Mouse (Mus musculus): ENCODE measurements around the gene Klhdc10. TPM values are rescaled to one million over a fixed set of nuclear protein-coding genes. Genes with fewer than 3 reads are reported as not detected.

Gene Klhdc10
- total RNA-seq, 2 experiments from 2014 or later, result 73.6 to 86.9 TPM

- DNase-seq (ENCODE audit: low spot score in 2 of 2), result no peak
Observed at GRCm38 (mm10) chr6:30400716-30401115, 952 bp upstream of the Klhdc10 start.

DNA sequence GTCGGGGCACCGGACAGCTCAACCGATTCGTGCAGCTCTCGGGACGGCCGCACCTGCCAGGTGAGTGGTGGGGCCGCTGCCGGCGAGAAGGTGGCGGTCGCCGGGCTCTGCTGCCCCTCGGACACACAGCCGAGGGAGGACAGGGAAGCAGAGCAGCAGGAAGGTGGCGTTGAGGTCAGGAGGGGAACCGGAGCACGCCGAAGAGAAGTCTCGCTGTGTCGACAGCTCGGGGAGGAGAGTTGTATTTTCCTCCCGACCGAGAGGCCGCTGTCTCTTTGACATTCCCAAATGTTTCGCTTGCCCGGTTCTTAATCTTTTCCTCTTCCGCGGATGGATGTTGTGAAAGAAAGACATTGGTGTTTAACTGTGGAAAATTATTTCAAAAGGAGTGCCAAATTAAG, 423 bp downstream of the Klhdc10 start:
- no peak for DNase-seq (ENCODE audit: low spot score in 2 of 2)

DNA sequence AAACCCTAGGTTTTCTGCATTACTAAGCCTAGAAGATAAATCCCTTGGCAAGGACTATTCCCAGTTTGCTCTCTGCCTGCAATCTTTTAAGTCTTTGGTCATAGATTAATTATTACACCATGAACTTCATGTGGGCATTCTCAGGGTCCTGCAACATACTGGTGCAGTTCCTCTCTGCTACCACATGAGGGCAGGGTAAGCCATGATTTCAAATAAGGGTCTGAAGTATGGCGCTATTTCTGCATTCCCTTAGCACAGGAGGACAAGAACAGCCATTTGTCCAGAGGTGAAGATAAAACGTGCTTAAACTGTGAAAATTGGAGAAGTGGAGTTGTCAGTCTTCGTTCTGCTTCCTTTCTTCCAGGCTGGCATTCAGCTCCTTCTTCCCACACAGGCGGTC, 1.8 kb downstream of the Klhdc10 start:
- peak in 1 of 2 experiments; percentile 31 for DNase-seq (ENCODE audit: low spot score in 2 of 2)

- DNase-seq (ENCODE audit: low spot score in 2 of 2), result no peak
Observed at GRCm38 (mm10) chr6:30404671-30405070, 3.0 kb downstream of the Klhdc10 start.

GRCm38 (mm10) chr6:30408276-30408675, 6.6 kb downstream of the Klhdc10 start:
- DNase-seq (ENCODE audit: low spot score in 2 of 2), result no peak

- DNase-seq (ENCODE audit: low spot score in 2 of 2), result no peak
Observed at GRCm38 (mm10) chr6:30409399-30410093, 7.9 kb downstream of the Klhdc10 start.

DNA sequence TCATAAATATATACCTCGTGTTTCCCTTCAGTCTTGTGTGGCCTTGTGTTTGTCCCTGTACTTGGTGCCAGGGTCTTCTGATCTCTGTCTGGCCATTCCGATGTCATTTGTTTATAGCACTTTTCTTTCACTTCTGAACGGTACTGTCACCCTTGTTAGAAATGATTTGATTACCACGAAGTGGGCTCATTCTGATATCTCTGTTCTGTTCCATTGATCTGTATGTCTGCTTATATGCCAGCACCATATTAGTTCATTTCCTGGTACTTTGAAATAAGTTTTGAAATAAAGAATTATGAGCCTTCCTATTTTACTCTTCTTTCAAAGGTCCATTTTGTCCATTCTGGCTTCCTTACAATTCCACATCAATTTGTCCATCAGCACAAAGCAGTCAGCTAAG, 9.6 kb downstream of the Klhdc10 start:
- no peak for DNase-seq (ENCODE audit: low spot score in 2 of 2)

GRCm38 (mm10) chr6:30416126-30416525, 14.5 kb downstream of the Klhdc10 start:
- no peak for DNase-seq (ENCODE audit: low spot score in 2 of 2)

DNA sequence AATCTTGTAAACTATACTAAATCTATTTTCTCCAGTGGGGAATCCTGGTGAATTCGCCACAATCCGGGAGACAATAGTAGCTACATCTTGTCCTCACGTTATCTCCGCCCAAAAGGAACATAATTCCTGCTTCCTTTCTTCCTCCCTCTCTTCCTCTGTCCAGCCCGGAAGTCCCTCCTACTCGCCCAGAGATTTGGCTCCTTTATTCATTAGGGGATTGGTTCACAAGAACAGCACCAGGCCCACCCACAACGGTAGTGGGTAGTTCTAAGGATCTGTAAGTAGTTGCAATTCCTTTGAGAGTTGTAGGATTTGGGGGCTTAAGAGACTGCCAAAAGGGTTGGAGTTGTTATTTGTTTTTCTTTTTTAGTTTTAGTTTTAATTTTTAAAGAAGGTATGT, 15.1 kb downstream of the Klhdc10 start:
- no peak for DNase-seq (ENCODE audit: low spot score in 2 of 2)

GRCm38 (mm10) chr6:30432461-30433192, 31.0 kb downstream of the Klhdc10 start:
- DNase-seq (ENCODE audit: low spot score in 2 of 2), result no peak

GRCm38 (mm10) chr6:30436476-30436875, 34.8 kb downstream of the Klhdc10 start:
- peak in 1 of 2 experiments; percentile 11 for DNase-seq (ENCODE audit: low spot score in 2 of 2)

GRCm38 (mm10) chr6:30437054-30437453, 35.4 kb downstream of the Klhdc10 start:
- peak in 1 of 2 experiments; percentile 1 for DNase-seq (ENCODE audit: low spot score in 2 of 2)

- DNase-seq (ENCODE audit: low spot score in 2 of 2), result peak in 1 of 2 experiments; percentile 7
Observed at GRCm38 (mm10) chr6:30439576-30439975, 37.9 kb downstream of the Klhdc10 start.

DNA sequence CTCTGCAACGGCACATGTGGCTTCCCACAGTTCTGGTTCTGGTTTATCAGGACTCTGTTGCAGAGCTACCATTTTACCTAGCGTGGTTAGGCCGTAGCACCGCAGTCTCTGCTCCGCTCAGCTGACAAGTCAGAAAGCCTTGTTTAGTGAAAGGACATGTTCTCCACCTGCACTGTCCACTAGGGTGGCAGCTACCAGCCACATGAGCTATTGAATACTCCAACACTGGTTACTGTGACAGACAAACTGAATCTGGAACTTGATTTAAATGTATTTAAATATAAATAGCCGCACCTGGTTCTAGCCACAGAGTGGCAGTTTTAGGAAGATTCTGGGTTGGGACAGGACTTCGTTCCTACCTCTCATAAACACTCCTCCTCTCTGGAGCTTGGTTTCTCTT, 55.3 kb downstream of the Klhdc10 start:
- no peak for DNase-seq (ENCODE audit: low spot score in 2 of 2)

GRCm38 (mm10) chr6:30458626-30459025, 57.0 kb downstream of the Klhdc10 start:
- DNase-seq (ENCODE audit: low spot score in 2 of 2), result no peak

DNA sequence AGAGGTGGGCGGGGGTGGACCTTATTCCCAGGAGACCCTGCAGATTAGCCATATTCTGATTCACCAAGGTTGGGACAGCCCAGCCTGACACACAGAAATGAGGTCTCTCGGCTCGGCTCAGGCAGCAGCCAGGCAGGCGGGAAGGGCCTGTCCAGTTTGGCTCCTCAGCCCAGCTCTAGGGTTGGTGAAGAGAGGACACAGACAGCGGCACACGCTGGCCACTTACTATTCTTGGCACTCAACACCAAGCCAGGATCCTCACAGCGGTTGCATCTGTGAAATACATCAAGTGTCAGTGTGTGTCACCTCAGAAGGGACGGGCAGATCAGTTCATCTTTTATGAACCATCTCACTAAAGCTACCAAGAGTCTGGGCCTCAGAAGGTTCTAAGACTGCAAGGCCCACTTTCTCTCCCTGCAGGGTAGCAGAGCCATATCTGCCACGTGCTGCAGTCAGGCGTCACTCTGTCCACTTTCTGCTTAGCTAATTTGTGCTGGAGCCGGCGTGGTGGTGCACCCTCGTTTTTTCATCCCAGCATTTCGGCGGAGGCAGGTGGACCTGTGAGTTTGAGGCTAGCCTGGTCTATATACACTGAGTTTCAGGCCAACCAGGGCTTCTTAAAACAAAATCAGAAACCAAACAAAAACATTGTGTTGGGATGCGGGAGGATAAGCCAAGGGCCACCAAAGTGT, 57.5 kb downstream of the Klhdc10 start:
- DNase-seq (ENCODE audit: low spot score in 2 of 2), result peak in 1 of 2 experiments; percentile 46

DNA sequence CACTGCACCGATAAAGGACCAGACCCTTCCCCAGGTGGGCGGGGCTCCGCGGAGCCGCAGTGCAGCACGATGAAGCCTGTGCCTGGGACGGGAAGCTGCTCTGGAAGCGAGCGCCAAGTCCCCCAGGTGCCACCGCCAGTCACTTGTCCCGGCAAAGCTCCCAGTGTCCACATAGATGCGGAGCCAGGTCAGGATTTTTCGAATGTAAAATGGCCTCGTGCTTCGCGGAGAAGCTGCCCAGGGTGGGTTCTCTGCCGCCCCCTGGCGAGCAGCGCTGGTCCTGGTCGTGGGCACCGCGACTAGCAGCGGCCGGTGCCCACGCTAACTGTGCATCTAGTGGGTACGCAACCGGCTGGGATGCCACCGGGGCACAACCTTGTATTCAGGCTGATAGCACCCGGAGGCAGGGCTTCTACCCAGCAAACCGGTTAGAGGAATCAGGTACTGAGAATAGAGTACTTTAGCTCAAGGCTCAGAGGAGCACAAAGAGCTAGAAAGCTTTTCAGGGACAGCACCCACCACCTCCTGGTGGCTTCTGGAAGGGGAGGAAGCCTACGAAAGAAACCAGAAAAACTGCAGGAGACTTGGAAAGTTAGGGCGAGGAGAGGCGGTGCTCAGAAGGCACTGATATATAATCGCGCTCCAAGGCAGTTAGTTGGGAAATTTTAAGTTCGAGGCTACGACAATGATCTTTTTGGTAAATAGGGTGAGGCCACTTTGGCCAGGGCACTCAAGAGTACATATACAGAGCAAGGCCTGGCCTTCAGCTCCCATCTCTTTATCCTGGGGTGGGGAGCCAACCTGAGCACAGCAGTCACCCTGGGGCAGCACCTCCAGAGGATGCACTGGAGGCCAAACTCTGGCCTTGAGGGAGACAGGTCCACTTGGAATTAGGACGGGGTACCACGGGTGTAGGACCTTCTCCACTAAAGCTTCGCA, 58.4 kb downstream of the Klhdc10 start:
- peak; percentile 66 to 85 for DNase-seq (ENCODE audit: low spot score in 2 of 2)

- peak in 1 of 2 experiments; percentile 44 for DNase-seq (ENCODE audit: low spot score in 2 of 2)
Observed at GRCm38 (mm10) chr6:30460750-30461446, 59.2 kb downstream of the Klhdc10 start.

- no peak for DNase-seq (ENCODE audit: low spot score in 2 of 2)
Observed at GRCm38 (mm10) chr6:30461755-30462344, 60.2 kb downstream of the Klhdc10 start.

DNA sequence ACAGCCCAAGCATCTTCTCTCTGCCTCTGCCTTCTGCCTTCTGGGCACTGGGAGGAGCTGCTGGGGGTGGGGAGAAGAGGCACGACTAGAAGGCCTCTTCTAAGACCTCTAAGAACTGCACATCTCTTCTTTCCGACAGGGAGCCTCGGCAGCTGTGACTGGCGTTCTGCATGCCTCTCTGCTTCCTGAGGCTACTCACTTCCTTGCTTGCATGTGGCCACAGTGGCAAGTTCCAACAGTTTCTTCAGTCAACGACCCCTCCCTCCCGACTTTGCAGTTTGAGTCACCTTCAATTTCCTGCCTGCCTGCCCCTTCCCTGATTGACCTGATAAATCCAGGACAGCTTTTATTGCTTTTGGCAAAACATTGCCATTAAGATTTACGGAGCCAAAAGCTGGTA, 61.2 kb downstream of the Klhdc10 start:
- no peak for DNase-seq (ENCODE audit: low spot score in 2 of 2)

Data from gastrocnemius, postnatal 4 days (tissue).